Mouse (Mus musculus): ENCODE results near the gene Rfng. TPM values are rescaled to one million over a fixed set of nuclear protein-coding genes. Genes with fewer than 3 reads are reported as not detected.

The Rfng gene
- polyA plus RNA-seq, 1 experiment = 27.5 TPM

DNA sequence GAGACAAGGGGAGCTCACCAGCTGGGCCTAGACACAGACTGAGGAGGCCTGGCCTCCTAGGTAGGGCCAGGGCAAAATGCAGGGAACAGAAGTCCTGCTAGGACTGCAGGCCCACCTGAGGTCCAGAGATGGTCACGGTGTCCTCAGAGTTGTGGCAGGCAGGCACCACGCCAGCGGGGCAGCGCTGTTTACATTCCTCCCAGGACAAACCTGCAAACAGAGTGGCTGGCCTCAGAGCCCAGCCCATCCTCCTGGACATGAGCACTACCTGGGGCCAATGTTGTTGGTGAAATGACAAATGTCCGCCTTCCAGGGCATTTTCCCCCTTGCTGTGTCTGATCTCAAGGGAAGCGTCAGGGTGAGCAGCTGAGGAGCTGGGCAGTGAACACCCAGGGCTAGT is 33.4 kb upstream of the Rfng start:
- peaks cover 81% of the 10 kb centered on the region for H3K36me3 ChIP-seq (ENCODE audit: control insufficient read depth, insufficient read depth, low read length)
- no peaks in the 10 kb centered on the region; the same call in 1 of the 2 replicates for H3K4me1 ChIP-seq (ENCODE audit: control insufficient read depth, insufficient read depth, insufficient read length)
- 95% methylated on average over 6 of the region's 6 CpGs for WGBS
- no peak for TF ChIP-seq CTCF (IDR thresholded peaks at IDR 0.05; ENCODE audit: extremely low read depth, insufficient read depth, insufficient read length, insufficient replicate concordance)
- H3K27me3 ChIP-seq (ENCODE audit: control insufficient read depth, insufficient read depth, low read length) = no peaks in the 10 kb centered on the region
- no peak overlapping the region for H3K27ac ChIP-seq (ENCODE audit: insufficient read depth, low read length)
- no peak overlapping the region for H3K4me3 ChIP-seq (ENCODE audit: extremely low read depth, insufficient read depth, insufficient read length)
- no peak for DNase-seq (ENCODE audit: low read depth in 1 of 2, low spot score in 2 of 2)

DNA sequence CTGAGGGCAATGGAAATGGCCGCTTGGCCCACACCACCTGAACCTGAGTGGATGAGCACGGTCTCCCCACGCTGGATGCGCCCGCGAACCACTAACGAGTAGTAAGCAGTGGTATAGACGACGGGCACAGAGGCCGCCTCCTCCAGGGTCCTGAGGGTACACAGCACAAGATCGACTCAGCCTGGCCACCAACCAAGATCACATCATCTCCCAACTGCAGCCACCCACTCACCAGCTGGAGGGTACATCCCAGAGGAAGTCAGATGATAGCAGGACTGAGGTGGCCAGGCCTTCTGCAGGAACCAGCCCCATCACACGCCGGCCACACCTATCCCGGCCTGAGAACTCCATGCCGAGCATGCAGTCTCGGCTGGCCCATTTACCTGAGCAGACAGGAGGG is 28.1 kb upstream of the Rfng start:
- TF ChIP-seq POLR2A (IDR thresholded peaks at IDR 0.05; ENCODE audit: low read depth, low read length) (no peak), CTCF (IDR thresholded peaks at IDR 0.05; ENCODE audit: extremely low read depth, insufficient read depth, insufficient read length, insufficient replicate concordance) (no peak)
- H3K27me3 ChIP-seq (ENCODE audit: control insufficient read depth, insufficient read depth, low read length) = no peaks in the 10 kb centered on the region
- H3K27ac ChIP-seq (ENCODE audit: insufficient read depth, low read length) = no peak overlapping the region
- peaks cover 94% of the 10 kb centered on the region for H3K36me3 ChIP-seq (ENCODE audit: control insufficient read depth, insufficient read depth, low read length)
- DNase-seq (ENCODE audit: low read depth in 1 of 2, low spot score in 2 of 2) = no peak
- WGBS = 97% methylated on average over 16 of the region's 16 CpGs
- no peaks in the 10 kb centered on the region for H3K4me1 ChIP-seq (ENCODE audit: control insufficient read depth, insufficient read depth, insufficient read length)
- no peak overlapping the region for H3K4me3 ChIP-seq (ENCODE audit: extremely low read depth, insufficient read depth, insufficient read length)

DNA sequence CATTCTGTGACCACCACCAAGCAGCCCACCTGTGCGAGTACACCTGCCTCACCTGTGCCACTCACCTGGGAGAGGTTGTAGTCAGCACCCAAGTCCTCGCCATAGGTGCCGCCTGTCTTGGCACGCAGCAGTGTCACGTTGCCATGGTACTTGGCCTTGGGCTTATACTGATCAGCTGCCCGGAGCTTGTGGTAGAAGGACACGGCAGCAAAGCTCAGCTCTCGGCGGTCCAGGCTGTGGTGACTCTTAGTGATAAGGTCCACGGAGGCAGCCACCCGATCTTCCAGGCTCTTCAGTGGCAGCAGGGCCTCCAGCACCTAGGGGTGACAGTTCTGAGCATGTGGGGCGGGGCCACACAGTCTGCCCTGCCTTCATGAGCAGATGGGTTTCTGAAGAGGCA is 24.0 kb upstream of the Rfng start:
- no peaks in the 10 kb centered on the region for H3K4me1 ChIP-seq (ENCODE audit: control insufficient read depth, insufficient read depth, insufficient read length)
- no peak overlapping the region for H3K4me3 ChIP-seq (ENCODE audit: extremely low read depth, insufficient read depth, insufficient read length)
- H3K27me3 ChIP-seq (ENCODE audit: control insufficient read depth, insufficient read depth, low read length) = no peaks in the 10 kb centered on the region
- no peak for TF ChIP-seq POLR2A (IDR thresholded peaks at IDR 0.05; ENCODE audit: low read depth, low read length)
- no peak for TF ChIP-seq CTCF (IDR thresholded peaks at IDR 0.05; ENCODE audit: extremely low read depth, insufficient read depth, insufficient read length, insufficient replicate concordance)
- peaks cover 60% of the 10 kb centered on the region for H3K36me3 ChIP-seq (ENCODE audit: control insufficient read depth, insufficient read depth, low read length)
- no peak for DNase-seq (ENCODE audit: low read depth in 1 of 2, low spot score in 2 of 2)
- 91% methylated on average over 12 of the region's 12 CpGs for WGBS
- no peak overlapping the region for H3K27ac ChIP-seq (ENCODE audit: insufficient read depth, low read length)

DNA sequence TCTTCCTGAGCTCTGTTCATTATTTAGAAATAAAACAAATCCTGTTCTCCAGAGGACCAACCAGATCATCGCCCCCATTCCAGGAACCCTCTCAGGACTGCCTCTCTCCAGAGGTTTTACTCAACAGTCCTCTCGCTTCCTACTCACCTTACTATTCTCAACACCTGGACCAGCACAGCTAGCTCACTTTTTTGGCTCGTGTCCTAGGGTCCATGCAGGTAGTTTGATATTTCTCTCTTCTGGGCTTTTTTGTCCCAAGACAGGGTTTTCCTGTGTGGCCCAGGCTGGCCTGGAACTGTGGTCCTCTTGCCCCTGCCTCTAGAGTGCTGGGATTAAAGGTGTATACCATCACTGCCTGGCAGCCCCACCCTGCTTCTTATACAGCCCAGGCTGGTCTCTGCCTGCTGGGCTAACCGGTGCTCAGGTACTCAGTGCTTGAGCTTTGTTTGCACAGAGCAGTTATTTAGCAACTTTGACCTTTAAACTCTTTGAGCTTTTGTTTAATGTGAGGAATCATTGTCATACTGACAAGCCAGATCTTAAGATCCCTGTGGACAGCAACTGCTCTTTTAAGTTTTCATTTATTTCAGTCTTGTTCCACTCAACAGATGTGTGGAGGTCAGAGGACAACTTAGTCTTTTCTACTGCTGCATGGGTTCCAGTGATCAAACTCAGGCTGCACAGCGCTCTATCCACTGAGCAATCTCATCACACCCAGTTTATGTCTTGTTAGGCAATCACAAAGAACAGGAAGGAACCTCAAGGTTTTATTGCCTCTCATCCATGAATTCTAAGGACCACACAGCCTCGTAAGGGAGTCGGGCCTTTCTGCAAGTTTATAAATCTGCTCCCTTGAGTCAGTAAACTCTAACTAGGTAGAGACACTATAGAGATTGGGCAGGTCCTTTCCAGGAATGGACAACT is 21.6 kb upstream of the Rfng start:
- TF ChIP-seq POLR2A (IDR thresholded peaks at IDR 0.05; ENCODE audit: low read depth, low read length) = no peak
- TF ChIP-seq CTCF (IDR thresholded peaks at IDR 0.05; ENCODE audit: extremely low read depth, insufficient read depth, insufficient read length, insufficient replicate concordance) = no peak
- H3K4me3 ChIP-seq (ENCODE audit: extremely low read depth, insufficient read depth, insufficient read length) = no peak overlapping the region
- WGBS = 91% methylated on average over 7 of the region's 7 CpGs
- H3K4me1 ChIP-seq (ENCODE audit: control insufficient read depth, insufficient read depth, insufficient read length) = no peaks in the 10 kb centered on the region
- DNase-seq (ENCODE audit: low read depth in 1 of 2, low spot score in 2 of 2) = no peak
- H3K27ac ChIP-seq (ENCODE audit: insufficient read depth, low read length) = no peak overlapping the region
- H3K27me3 ChIP-seq (ENCODE audit: control insufficient read depth, insufficient read depth, low read length) = no peaks in the 10 kb centered on the region
- peaks cover 38% of the 10 kb centered on the region for H3K36me3 ChIP-seq (ENCODE audit: control insufficient read depth, insufficient read depth, low read length)

DNA sequence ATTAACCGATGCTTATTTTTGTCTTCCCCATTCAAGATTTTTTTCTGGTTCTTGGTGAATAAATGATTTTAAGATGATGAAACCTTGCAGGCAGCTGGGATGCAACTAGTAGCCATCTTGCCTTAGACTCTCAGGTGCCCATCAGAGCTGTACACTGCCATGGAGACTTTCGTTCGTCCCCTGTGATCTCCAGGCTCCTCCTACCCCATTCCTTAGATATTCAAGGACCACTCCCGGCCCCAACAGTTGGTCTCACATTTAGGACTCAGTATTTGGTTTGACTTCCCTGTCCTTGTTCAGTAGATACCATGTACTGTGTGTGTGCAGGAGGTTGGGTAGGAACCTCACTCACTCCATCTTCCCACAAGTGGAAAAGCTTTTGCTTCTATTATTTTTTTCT is 20.8 kb upstream of the Rfng start:
- no peaks in the 10 kb centered on the region for H3K27me3 ChIP-seq (ENCODE audit: control insufficient read depth, insufficient read depth, low read length)
- no peak overlapping the region for H3K27ac ChIP-seq (ENCODE audit: insufficient read depth, low read length)
- 76% methylated on average over 4 of the region's 4 CpGs for WGBS
- DNase-seq (ENCODE audit: low read depth in 1 of 2, low spot score in 2 of 2) = no peak
- H3K36me3 ChIP-seq (ENCODE audit: control insufficient read depth, insufficient read depth, low read length) = peaks cover 29% of the 10 kb centered on the region
- TF ChIP-seq CTCF (IDR thresholded peaks at IDR 0.05; ENCODE audit: extremely low read depth, insufficient read depth, insufficient read length, insufficient replicate concordance) (no peak), POLR2A (IDR thresholded peaks at IDR 0.05; ENCODE audit: low read depth, low read length) (no peak)
- H3K4me3 ChIP-seq (ENCODE audit: extremely low read depth, insufficient read depth, insufficient read length) = no peak overlapping the region
- no peaks in the 10 kb centered on the region for H3K4me1 ChIP-seq (ENCODE audit: control insufficient read depth, insufficient read depth, insufficient read length)

DNA sequence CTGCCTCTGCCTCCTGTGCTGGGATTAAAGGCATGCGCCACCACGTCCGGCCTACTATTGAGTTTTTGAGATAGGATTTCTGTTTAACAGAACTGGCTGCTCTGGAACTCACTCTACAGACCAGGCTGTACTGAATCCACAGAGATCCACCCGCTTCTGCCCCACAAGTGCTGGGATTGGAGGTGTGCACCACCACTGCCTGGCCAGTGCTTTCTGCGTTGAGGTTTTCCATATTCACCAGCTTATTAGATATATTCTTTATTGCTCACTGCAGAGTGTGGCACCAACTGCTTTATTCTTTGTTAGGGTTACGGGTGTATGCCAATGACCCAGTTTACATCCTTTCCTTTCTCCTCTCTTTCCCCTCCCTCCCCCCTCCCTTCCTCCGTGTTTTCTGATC is 20.3 kb upstream of the Rfng start:
- DNase-seq (ENCODE audit: low read depth in 1 of 2, low spot score in 2 of 2) = no peak
- Histone ChIP-seq H3K4me1 (ENCODE audit: control insufficient read depth, insufficient read depth, insufficient read length) (no peaks in the 10 kb centered on the region), H3K36me3 (ENCODE audit: control insufficient read depth, insufficient read depth, low read length) (peaks cover 24% of the 10 kb centered on the region), H3K4me3 (ENCODE audit: extremely low read depth, insufficient read depth, insufficient read length) (no peak overlapping the region), H3K27me3 (ENCODE audit: control insufficient read depth, insufficient read depth, low read length) (no peaks in the 10 kb centered on the region), H3K27ac (ENCODE audit: insufficient read depth, low read length) (no peak overlapping the region)
- WGBS = 78% methylated on average over 7 of the region's 7 CpGs
- TF ChIP-seq POLR2A (IDR thresholded peaks at IDR 0.05; ENCODE audit: low read depth, low read length) (no peak), CTCF (IDR thresholded peaks at IDR 0.05; ENCODE audit: extremely low read depth, insufficient read depth, insufficient read length, insufficient replicate concordance) (no peak)

All from spleen, adult 2 months (tissue).